Mouse (Mus musculus) cerebellum, adult 2 months (tissue): ENCODE results near the gene Prg2.

Source experiments
- CTCF ChIP-seq: fragments of 200-500 bp; IDR thresholded peaks from 2 replicates; pipeline ENCODE4 v1.5.1; 2011; ENCODE audit warnings: low read depth, mild to moderate bottlenecking, control low read depth, low read length, moderate library complexity, borderline replicate concordance; ENCODE audit not compliant: insufficient read depth
- POLR2A ChIP-seq: fragments of 200-500 bp; IDR thresholded peaks from 2 replicates; pipeline ENCODE4 v1.6.1; 2011; ENCODE audit warnings: low read length, control low read depth, borderline replicate concordance; ENCODE audit not compliant: insufficient read depth

GRCm38 (mm10) chr2:84956274-84956673, 24.0 kb upstream of the Prg2 start:
- TF ChIP-seq CTCF (peak; percentile 44), POLR2A (no peak)
